Mouse (Mus musculus) kidney, postnatal 0 days (tissue): ENCODE results near the gene Ggact. TPM values are rescaled to one million over a fixed set of nuclear protein-coding genes. Genes with fewer than 3 reads are reported as not detected.

ENCODE experiments used
- ATAC-seq: fragments of 200-750 bp; cut with Nextera tagmentation; replicated peaks from 2 replicates; pipeline ENCODE4 v1.8.0; 2017; ENCODE audit warnings: low read depth, moderate number of reproducible peaks, moderate TSS enrichment, moderate library complexity; ENCODE audit not compliant: low FRiP score
- DNase-seq: peaks from one replicate; pipeline ENCODE4 v3.0.0-alpha.2; 2016; ENCODE audit warnings: low spot score
- H3K27ac ChIP-seq: fragments of 300-500 bp; sonication (generic); 2 replicates; pipeline ENCODE4 v1.5.1; 2014; ENCODE audit warnings: mild to moderate bottlenecking
- H3K27me3 ChIP-seq: fragments of 300-500 bp; sonication (generic); 2 replicates; pipeline ENCODE4 v1.6.1; 2014; ENCODE audit warnings: low read length, mixed read lengths; ENCODE audit not compliant: insufficient read depth
- H3K36me3 ChIP-seq: fragments of 300-500 bp; sonication (generic); 2 replicates; pipeline ENCODE4 v1.6.1; 2014; ENCODE audit warnings: low read length, mixed read lengths; ENCODE audit not compliant: insufficient read depth
- H3K4me1 ChIP-seq: fragments of 300-500 bp; sonication (generic); replicated peaks from 2 replicates; pipeline ENCODE4 v1.6.1; 2014; ENCODE audit warnings: antibody characterized with exemption, low read length, mixed read lengths; ENCODE audit not compliant: insufficient read depth
- H3K4me2 ChIP-seq: fragments of 300-500 bp; sonication (generic); 2 replicates; pipeline ENCODE4 v1.6.1; 2014; ENCODE audit warnings: mild to moderate bottlenecking, low read length, moderate library complexity, mixed read lengths
- H3K4me3 ChIP-seq: fragments of 300-500 bp; sonication (generic); replicated peaks from 2 replicates; pipeline ENCODE4 v1.5.1; 2014; ENCODE audit warnings: low read depth, low read length
- H3K9ac ChIP-seq: fragments of 300-500 bp; sonication (generic); 2 replicates; pipeline ENCODE4 v1.6.1; 2014; ENCODE audit warnings: low read depth, low read length
- H3K9me3 ChIP-seq: fragments of 300-500 bp; sonication (generic); replicated peaks from 2 replicates; pipeline ENCODE4 v1.6.1; 2016; ENCODE audit warnings: low read length, inconsistent platforms, mixed read lengths
- CTCF ChIP-seq: IDR thresholded peaks from 2 replicates; pipeline ENCODE4 v1.5.1; 2016; ENCODE audit warnings: antibody characterized with exemption, low read depth, mild to moderate bottlenecking, moderate library complexity
- WGBS: fragments of 180-500 bp; shearing (Covaris S2); extraction: QIAGEN DNeasy Blood & Tissue Kit; methylation state at CpG from one replicate; pipeline ENCODE4 v1.1.7; 2014; 5-methylcytosine and 5-hydroxymethylcytosine counted together
- polyA plus RNA-seq: library from polyadenylated mRNA; unstranded; fragments of >200 nt; fragmentation: Nextera tagmentation; extraction: Ambion mirVana; gene quantifications from 2 replicates; pipeline ENCODE4 v1.2.1, GENCODE M21; 2015

Gene Ggact
- polyA plus RNA-seq, 1 experiment from 2014 or later = 41.1 TPM

- no peaks in the 10 kb centered on the region for H3K36me3 ChIP-seq
- H3K27ac ChIP-seq = no peak overlapping the region
- no peaks in the 10 kb centered on the region for H3K9me3 ChIP-seq
- 2% methylated on average over 6 of the region's 6 CpGs for WGBS
- DNase-seq (peak; percentile 94), ATAC-seq (peak; percentile 88)
- H3K4me3 ChIP-seq = no peak overlapping the region
- no peak overlapping the region for H3K4me2 ChIP-seq
- H3K9ac ChIP-seq = no peak overlapping the region
- no peaks in the 10 kb centered on the region for H3K4me1 ChIP-seq
- peak; percentile 97 for TF ChIP-seq CTCF
- H3K27me3 ChIP-seq = no peaks in the 10 kb centered on the region
These were observed 37.4 kb downstream of the Ggact start for GRCm38 (mm10) chr14:122876163-122876562.

GRCm38 (mm10) chr14:122875636-122876035, 37.9 kb downstream of the Ggact start:
- DNase-seq = no peak
- no peak overlapping the region for H3K4me2 ChIP-seq
- no peak overlapping the region for H3K9ac ChIP-seq
- H3K9me3 ChIP-seq = no peaks in the 10 kb centered on the region
- H3K36me3 ChIP-seq = no peaks in the 10 kb centered on the region
- H3K4me3 ChIP-seq = no peak overlapping the region
- no peak overlapping the region for H3K27ac ChIP-seq
- WGBS = 65% methylated on average over 6 of the region's 6 CpGs
- no peak for TF ChIP-seq CTCF
- ATAC-seq = no peak
- no peaks in the 10 kb centered on the region for H3K4me1 ChIP-seq
- no peaks in the 10 kb centered on the region for H3K27me3 ChIP-seq

- no peak overlapping the region for H3K4me2 ChIP-seq
- ATAC-seq = no peak
- H3K27ac ChIP-seq = no peak overlapping the region
- TF ChIP-seq CTCF = no peak
- no peaks in the 10 kb centered on the region for H3K36me3 ChIP-seq
- no peaks in the 10 kb centered on the region for H3K4me1 ChIP-seq
- H3K9ac ChIP-seq = no peak overlapping the region
- H3K4me3 ChIP-seq = no peak overlapping the region
- H3K27me3 ChIP-seq = no peaks in the 10 kb centered on the region
- 83% methylated on average over 8 of the region's 8 CpGs for WGBS
- no peak for DNase-seq
- H3K9me3 ChIP-seq = no peaks in the 10 kb centered on the region
These were observed 38.5 kb downstream of the Ggact start for GRCm38 (mm10) chr14:122875056-122875455.

DNA sequence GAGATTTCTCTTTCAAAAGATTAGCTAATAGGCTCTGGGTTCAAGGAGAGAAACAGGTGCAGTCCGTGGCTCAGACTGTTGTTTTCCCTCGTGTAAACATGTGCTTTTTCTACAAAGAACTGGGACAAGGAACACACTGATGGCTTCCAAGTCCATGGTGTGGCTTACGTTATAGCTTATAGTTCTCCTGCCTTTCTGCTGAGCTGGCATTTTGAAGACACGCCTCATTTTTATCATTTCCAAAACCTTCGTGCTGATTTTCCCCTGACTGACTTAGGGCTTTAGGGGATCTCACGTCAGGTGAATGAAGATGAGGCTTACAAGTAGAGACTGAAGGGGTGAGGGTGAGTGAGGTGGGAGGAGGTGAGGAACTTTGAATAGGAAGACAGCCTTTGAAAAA, 40.9 kb downstream of the Ggact start:
- 82% methylated on average over 6 of the region's 6 CpGs for WGBS
- Histone ChIP-seq H3K27ac (no peak overlapping the region), H3K4me1 (no peaks in the 10 kb centered on the region), H3K27me3 (no peaks in the 10 kb centered on the region), H3K4me2 (no peak overlapping the region), H3K9me3 (no peaks in the 10 kb centered on the region), H3K4me3 (no peak overlapping the region), H3K36me3 (no peaks in the 10 kb centered on the region), H3K9ac (no peak overlapping the region)
- no peak for TF ChIP-seq CTCF
- no peak for DNase-seq
- ATAC-seq = no peak

GRCm38 (mm10) chr14:122871841-122872580, 41.5 kb downstream of the Ggact start:
- Histone ChIP-seq H3K36me3 (no peaks in the 10 kb centered on the region), H3K27me3 (no peaks in the 10 kb centered on the region), H3K9ac (no peak overlapping the region), H3K4me1 (no peaks in the 10 kb centered on the region), H3K4me3 (no peak overlapping the region), H3K27ac (no peak overlapping the region), H3K9me3 (no peaks in the 10 kb centered on the region), H3K4me2 (no peak overlapping the region)
- no peak for ATAC-seq
- TF ChIP-seq CTCF = no peak
- WGBS = 74% methylated on average over 4 of the region's 4 CpGs
- DNase-seq = no peak

- H3K36me3 ChIP-seq = no peaks in the 10 kb centered on the region
- 66% methylated on average over 6 of the region's 6 CpGs for whole genome bisulfite sequencing
- DNase-seq = no peak
- H3K4me3 ChIP-seq = no peak overlapping the region
- H3K9me3 ChIP-seq = no peaks in the 10 kb centered on the region
- H3K4me2 ChIP-seq = no peak overlapping the region
- no peaks in the 10 kb centered on the region for H3K27me3 ChIP-seq
- no peak overlapping the region for H3K9ac ChIP-seq
- no peak overlapping the region for H3K27ac ChIP-seq
- no peak for ATAC-seq
- H3K4me1 ChIP-seq = no peaks in the 10 kb centered on the region
- TF ChIP-seq CTCF = no peak
These were observed 43.7 kb downstream of the Ggact start for GRCm38 (mm10) chr14:122869831-122870230.
